Mouse (Mus musculus) lung, postnatal 0 days (tissue): ENCODE results near the gene Tmem163.

Experiments used
- CTCF ChIP-seq: IDR thresholded peaks from 2 replicates; pipeline ENCODE4 v1.5.1; 2016; ENCODE audit warnings: antibody characterized with exemption, mild to moderate bottlenecking
- EP300 ChIP-seq: IDR thresholded peaks from 2 replicates; pipeline ENCODE4 v1.6.1; 2016; ENCODE audit warnings: antibody characterized with exemption, mild to moderate bottlenecking, control low read depth

- TF ChIP-seq CTCF (no peak), EP300 (no peak)
Observed at GRCm38 (mm10) chr1:127541931-127542330, 137.4 kb downstream of the Tmem163 start.
